Mouse (Mus musculus): ENCODE data around the gene Hoga1.

DNA sequence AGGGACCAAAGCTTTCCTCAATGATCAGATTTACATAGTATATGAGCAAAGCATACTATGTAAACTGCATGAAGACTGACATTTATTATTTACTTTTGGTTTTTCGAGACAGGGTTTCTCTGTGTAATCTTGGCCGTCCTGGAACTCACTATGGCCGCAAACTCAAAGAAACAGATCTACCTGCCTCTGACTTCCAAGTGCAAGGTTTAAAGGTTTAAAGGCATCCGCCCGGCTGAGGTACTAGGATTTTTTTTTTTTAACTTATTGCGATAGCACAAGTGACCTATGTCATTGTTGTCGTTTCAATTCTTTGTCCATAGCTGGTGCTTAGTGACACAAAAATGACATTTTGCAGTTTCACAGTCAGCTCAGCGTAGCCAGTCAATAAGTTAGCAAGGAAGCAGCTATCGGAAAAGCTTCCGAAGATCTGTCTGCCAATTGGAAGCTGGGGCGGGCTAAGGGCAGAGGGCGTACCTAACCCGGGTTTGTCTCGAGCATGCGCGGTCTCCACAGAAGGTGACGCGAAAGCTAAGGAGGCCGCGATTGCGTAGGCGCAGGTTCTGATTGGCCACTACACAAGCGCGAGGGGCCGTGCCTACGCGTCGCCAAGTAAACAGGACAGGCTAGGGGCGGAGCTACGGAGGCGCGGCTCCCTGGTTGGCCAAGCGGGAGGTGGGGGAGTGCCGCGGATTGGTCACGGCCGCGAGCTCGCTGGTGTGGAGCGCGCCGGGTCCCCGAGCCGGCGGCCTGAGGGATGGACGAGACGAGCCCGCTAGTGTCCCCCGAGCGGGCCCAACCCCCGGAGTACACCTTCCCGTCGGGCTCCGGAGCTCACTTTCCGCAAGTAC lies 44.6 kb downstream of the Hoga1 start, which contains the start of gene Pi4k2a:
- TF ChIP-seq ZNF384 (IDR thresholded peaks at IDR 0.05; ENCODE audit: low read depth, low read length): no peak
- no peak for TF ChIP-seq ZC3H11A (IDR thresholded peaks at IDR 0.05; ENCODE audit: borderline replicate concordance, low read depth, low read length)
- no peak for TF ChIP-seq CHD2 (IDR thresholded peaks at IDR 0.05; ENCODE audit: low read depth, low read length)
- TF ChIP-seq HCFC1 (IDR thresholded peaks at IDR 0.05; ENCODE audit: borderline replicate concordance, insufficient read depth, low read length): 0 out of 2 replicates have a peak, but pooled peaks have one; percentile 47
- TF ChIP-seq MAFK (IDR thresholded peaks at IDR 0.05; ENCODE audit: insufficient read depth, low read depth, low read length): no peak
